13 mouse cellular contexts compared by ENCODE assay signal in the genomic region with DNA sequence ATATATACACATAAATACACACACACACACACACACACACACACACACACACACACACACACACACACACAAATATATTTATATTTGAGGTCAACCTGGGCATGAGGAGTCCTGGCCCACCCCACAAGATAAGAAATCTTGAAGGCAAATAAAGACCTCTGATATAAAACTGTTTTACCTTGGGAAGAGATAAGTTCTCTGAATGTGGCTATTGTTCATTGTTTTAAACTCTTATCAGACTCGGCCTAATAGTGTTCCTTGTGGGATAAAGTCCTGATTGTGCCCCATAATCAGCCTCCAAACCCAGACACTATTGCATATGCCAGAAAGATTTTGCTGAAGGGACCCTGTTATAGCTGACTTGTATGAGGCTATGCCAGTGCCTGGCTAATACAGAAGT. TPM values are rescaled to one million over a fixed set of nuclear protein-coding genes. Genes with fewer than 3 reads are reported as not detected.
ATAC-seq and TF ChIP-seq lines count a peak whose summit lies in the region.
"Not testable (repeated sequence)": the region's sequence is repeated elsewhere in the genome, so short reads cannot be mapped to it uniquely, and the experiment has no call there.
"Had no signal": no experiment of that assay in that cellular context is flagged by ENCODE, and none has a peak within 500 bp of the region (broad histone marks: within the 10 kb centered on the region; RNA-seq: fewer than 3 reads in every experiment).

No protein-coding gene starts in this region.

- not testable (repeated sequence) for H3K4me2 ChIP-seq in intestine, embryonic 15.5 days (replicated peaks); intestine, embryonic 16.5 days (ENCODE audit: low read depth, low read length); intestine, postnatal 0 days (replicated peaks; ENCODE audit: low read depth); stomach, embryonic 14.5 days (replicated peaks; ENCODE audit: low read depth, low read length); stomach, embryonic 15.5 days; stomach, embryonic 16.5 days (ENCODE audit: low read depth, low read length)

- not testable (repeated sequence) for H3K9me3 ChIP-seq in intestine, embryonic 15.5 days; intestine, embryonic 16.5 days (ENCODE audit: control insufficient read depth, low read length); intestine, postnatal 0 days (ENCODE audit: control insufficient read depth); stomach, embryonic 14.5 days (ENCODE audit: control insufficient read depth, low read depth, low read length); stomach, embryonic 15.5 days; stomach, embryonic 16.5 days (replicated peaks; ENCODE audit: control insufficient read depth, low read length)

- H3K27me3 ChIP-seq in intestine, embryonic 15.5 days (replicated peaks); intestine, embryonic 16.5 days (replicated peaks; ENCODE audit: control insufficient read depth, insufficient read depth, low read length); intestine, postnatal 0 days (replicated peaks; ENCODE audit: control insufficient read depth, insufficient read depth, low read length); stomach, embryonic 14.5 days (ENCODE audit: control insufficient read depth, insufficient read depth, low read length); stomach, embryonic 15.5 days (replicated peaks); stomach, embryonic 16.5 days (ENCODE audit: control insufficient read depth, insufficient read depth, low read length): not testable (repeated sequence)

- not testable (repeated sequence) for H3K9ac ChIP-seq in intestine, embryonic 15.5 days; intestine, embryonic 16.5 days (ENCODE audit: low read depth, low read length); intestine, postnatal 0 days (ENCODE audit: low read depth, low read length); stomach, embryonic 14.5 days (replicated peaks; ENCODE audit: low read depth, low read length); stomach, embryonic 15.5 days; stomach, embryonic 16.5 days (ENCODE audit: low read length)

- H3K4me3 ChIP-seq in intestine, embryonic 15.5 days (replicated peaks); intestine, embryonic 16.5 days (ENCODE audit: low read length); intestine, postnatal 0 days (ENCODE audit: low read depth, low read length); stomach, embryonic 14.5 days (ENCODE audit: low read depth, low read length); stomach, embryonic 15.5 days (replicated peaks); stomach, embryonic 16.5 days (replicated peaks; ENCODE audit: low read length): not testable (repeated sequence)

- not testable (repeated sequence) for H3K4me1 ChIP-seq in intestine, embryonic 15.5 days (replicated peaks); intestine, embryonic 16.5 days (ENCODE audit: control insufficient read depth, insufficient read depth, low read length); intestine, postnatal 0 days (replicated peaks; ENCODE audit: control insufficient read depth, insufficient read depth, low read length); stomach, embryonic 14.5 days (ENCODE audit: control insufficient read depth, insufficient read depth, low read length); stomach, embryonic 15.5 days; stomach, embryonic 16.5 days (ENCODE audit: control insufficient read depth, insufficient read depth, low read length)

- 47% methylated on average over 1 of the region's 1 CpGs for WGBS in intestine, embryonic 15.5 days
- WGBS in intestine, embryonic 16.5 days = 48% methylated on average over 1 of the region's 1 CpGs
- WGBS in intestine, postnatal 0 days = 49% methylated on average over 1 of the region's 1 CpGs
- WGBS in stomach, embryonic 14.5 days = 57% methylated on average over 1 of the region's 1 CpGs
- 62% methylated on average over 1 of the region's 1 CpGs for WGBS in stomach, embryonic 15.5 days
- 61% methylated on average over 1 of the region's 1 CpGs for WGBS in stomach, embryonic 16.5 days

- peak; percentile 89 for ATAC-seq in intestine, embryonic 15.5 days
- ATAC-seq in intestine, embryonic 16.5 days = peak; percentile 84
- peak; percentile 77 for ATAC-seq in intestine, postnatal 0 days
- peak; percentile 77 for ATAC-seq in stomach, embryonic 14.5 days (ENCODE audit: insufficient number of reproducible peaks, insufficient read depth, low FRiP score, low read depth)
- ATAC-seq in stomach, embryonic 15.5 days (ENCODE audit: insufficient read depth, low FRiP score, low read depth) = peak; percentile 66
- peak; percentile 44; the same call in 1 of the 2 replicates for ATAC-seq in stomach, embryonic 16.5 days (ENCODE audit: insufficient read depth, low FRiP score)

- H3K27ac ChIP-seq in intestine, embryonic 15.5 days; intestine, embryonic 16.5 days (ENCODE audit: low read length); intestine, postnatal 0 days (ENCODE audit: low read depth, low read length); stomach, embryonic 14.5 days (ENCODE audit: low read length); stomach, embryonic 15.5 days; stomach, embryonic 16.5 days (ENCODE audit: low read length): not testable (repeated sequence)

- not testable (repeated sequence) for H3K36me3 ChIP-seq in intestine, embryonic 15.5 days; intestine, embryonic 16.5 days (ENCODE audit: control insufficient read depth, insufficient read depth, low read length); intestine, postnatal 0 days (ENCODE audit: control insufficient read depth, insufficient read depth); stomach, embryonic 14.5 days (ENCODE audit: control insufficient read depth, insufficient read depth, low read length); stomach, embryonic 15.5 days; stomach, embryonic 16.5 days (ENCODE audit: control insufficient read depth, insufficient read depth, low read length)

- TF ChIP-seq CTCF in intestine, postnatal 0 days (IDR thresholded peaks at IDR 0.05; ENCODE audit: low read depth) = not testable (repeated sequence)

RNA-seq across cellular contexts. Expression of a gene that starts 3.2 kb away (rescaled TPM):
- polyA plus RNA-seq in intestine, embryonic 15.5 days (2015; fragmentation: Nextera tagmentation; extraction: Ambion mirVana) = 0.04 TPM in 1 of 2 replicates, not detected in the other
- 0.05 TPM in 1 of 2 replicates, not detected in the other for polyA plus RNA-seq in intestine, embryonic 16.5 days (2015; fragmentation: Nextera tagmentation; extraction: Ambion mirVana)
- not detected in 2 replicates for polyA plus RNA-seq in intestine, postnatal 0 days (2015; fragmentation: Nextera tagmentation; extraction: Ambion mirVana)
- not detected in 2 replicates for polyA plus RNA-seq in stomach, embryonic 14.5 days (2014; fragmentation: Nextera tagmentation; extraction: Ambion mirVana)
- not detected in 2 replicates for polyA plus RNA-seq in stomach, embryonic 15.5 days (2015; fragmentation: Nextera tagmentation; extraction: Ambion mirVana)
- polyA plus RNA-seq in stomach, embryonic 16.5 days (2015; fragmentation: Nextera tagmentation; extraction: Ambion mirVana) = not detected in 2 replicates
- polyA plus RNA-seq: activated CD4-positive, CD25-positive, alpha-beta regulatory T cell, adult 4 months; adrenal gland, adult 2 months; brain, embryonic 14.5 days; C2C12; CD4-positive, CD25-positive, alpha-beta regulatory T cell, adult 4 months; G1E; Patski had no signal

RNA-seq across cellular contexts. Expression of a gene that starts 6.5 kb away (rescaled TPM):
- 4.5 and 5.6 TPM in 2 replicates for polyA plus RNA-seq in intestine, embryonic 15.5 days (2015; fragmentation: Nextera tagmentation; extraction: Ambion mirVana)
- polyA plus RNA-seq in intestine, embryonic 16.5 days (2015; fragmentation: Nextera tagmentation; extraction: Ambion mirVana) = 7.2 and 7.6 TPM in 2 replicates
- polyA plus RNA-seq in intestine, postnatal 0 days (2015; fragmentation: Nextera tagmentation; extraction: Ambion mirVana) = 8.0 and 9.8 TPM in 2 replicates
- 0.56 and 0.93 TPM in 2 replicates for polyA plus RNA-seq in stomach, embryonic 14.5 days (2014; fragmentation: Nextera tagmentation; extraction: Ambion mirVana)
- 1.4 and 2.7 TPM in 2 replicates for polyA plus RNA-seq in stomach, embryonic 15.5 days (2015; fragmentation: Nextera tagmentation; extraction: Ambion mirVana)
- polyA plus RNA-seq in stomach, embryonic 16.5 days (2015; fragmentation: Nextera tagmentation; extraction: Ambion mirVana) = 0.85 and 1.6 TPM in 2 replicates
- polyA plus RNA-seq: activated CD4-positive, CD25-positive, alpha-beta regulatory T cell, adult 4 months; adrenal gland, adult 2 months; brain, embryonic 14.5 days; C2C12; CD4-positive, CD25-positive, alpha-beta regulatory T cell, adult 4 months; G1E; Patski had no signal

RNA-seq across cellular contexts. Expression of a gene that starts 45.6 kb away (rescaled TPM):
- polyA plus RNA-seq in intestine, embryonic 15.5 days (2015; fragmentation: Nextera tagmentation; extraction: Ambion mirVana) = 2.2 and 2.7 TPM in 2 replicates
- polyA plus RNA-seq in intestine, embryonic 16.5 days (2015; fragmentation: Nextera tagmentation; extraction: Ambion mirVana) = 2.1 and 2.4 TPM in 2 replicates
- polyA plus RNA-seq in intestine, postnatal 0 days (2015; fragmentation: Nextera tagmentation; extraction: Ambion mirVana) = 1.6 and 1.9 TPM in 2 replicates
- 0.33 and 0.78 TPM in 2 replicates for polyA plus RNA-seq in stomach, embryonic 14.5 days (2014; fragmentation: Nextera tagmentation; extraction: Ambion mirVana)
- 0.82 and 1.6 TPM in 2 replicates for polyA plus RNA-seq in stomach, embryonic 15.5 days (2015; fragmentation: Nextera tagmentation; extraction: Ambion mirVana)
- polyA plus RNA-seq in stomach, embryonic 16.5 days (2015; fragmentation: Nextera tagmentation; extraction: Ambion mirVana) = 0.68 and 0.90 TPM in 2 replicates
- polyA plus RNA-seq: adrenal gland, adult 2 months; brain, embryonic 14.5 days; C2C12; G1E; Patski had no signal
